Mouse (Mus musculus) thymus, adult 2 months (tissue): ENCODE results near the gene Cd160. TPM values are rescaled to one million over a fixed set of nuclear protein-coding genes. Genes with fewer than 3 reads are reported as not detected.

Experiments used
- DNase-seq: peaks from one replicate; pipeline ENCODE4 v3.0.0; 2021
- H3K27ac ChIP-seq: fragments of 200-500 bp; 2 replicates; pipeline ENCODE4 v1.5.1; 2012; ENCODE audit warnings: low read length, control low read depth; ENCODE audit not compliant: control insufficient read depth, insufficient read depth
- H3K27me3 ChIP-seq: fragments of 200-500 bp; 2 replicates; pipeline ENCODE4 v1.6.1; 2012; ENCODE audit warnings: mild to moderate bottlenecking, low read length, moderate library complexity, mixed read lengths; ENCODE audit not compliant: control insufficient read depth, insufficient read depth
- H3K36me3 ChIP-seq: fragments of 200-500 bp; 2 replicates; pipeline ENCODE4 v1.6.1; 2012; ENCODE audit warnings: mild to moderate bottlenecking, low read length, moderate library complexity; ENCODE audit not compliant: control insufficient read depth, insufficient read depth
- H3K4me1 ChIP-seq: fragments of 200-500 bp; replicated peaks from 2 replicates; pipeline ENCODE4 v1.6.1; 2012; ENCODE audit warnings: low read length; ENCODE audit not compliant: control insufficient read depth, insufficient read depth
- H3K4me3 ChIP-seq: fragments of 200-500 bp; 2 replicates; pipeline ENCODE4 v1.5.1; 2012; ENCODE audit warnings: mild to moderate bottlenecking, low read length, control low read depth, moderate library complexity; ENCODE audit not compliant: control insufficient read depth, insufficient read depth
- CTCF ChIP-seq: fragments of 200-500 bp; IDR thresholded peaks from 2 replicates; pipeline ENCODE4 v1.5.1; 2012; ENCODE audit warnings: mild to moderate bottlenecking, control low read depth, low read length, moderate library complexity, borderline replicate concordance; ENCODE audit not compliant: control insufficient read depth, poor library complexity, insufficient read depth; ENCODE audit errors: extremely low read depth
- POLR2A ChIP-seq: fragments of 200-500 bp; IDR thresholded peaks from 2 replicates; pipeline ENCODE4 v1.6.1; 2012; ENCODE audit warnings: mild to moderate bottlenecking, low read length, control low read depth, moderate library complexity; ENCODE audit not compliant: control insufficient read depth, poor library complexity, insufficient read depth; ENCODE audit errors: extremely low read depth
- WGBS: fragments of 180-500 bp; shearing (Covaris S2); methylation state at CpG from one replicate; pipeline ENCODE4 v1.1.7; 2018; 5-methylcytosine and 5-hydroxymethylcytosine counted together
- polyA plus RNA-seq: library from polyadenylated mRNA; depleted of rRNA; stranded (reverse); fragments of >200 nt; gene quantifications from 2 replicates; pipeline ENCODE4 v1.2.3, GENCODE M21; 2012

The Cd160 gene
- polyA plus RNA-seq, 1 experiment = 2.7 TPM

DNA sequence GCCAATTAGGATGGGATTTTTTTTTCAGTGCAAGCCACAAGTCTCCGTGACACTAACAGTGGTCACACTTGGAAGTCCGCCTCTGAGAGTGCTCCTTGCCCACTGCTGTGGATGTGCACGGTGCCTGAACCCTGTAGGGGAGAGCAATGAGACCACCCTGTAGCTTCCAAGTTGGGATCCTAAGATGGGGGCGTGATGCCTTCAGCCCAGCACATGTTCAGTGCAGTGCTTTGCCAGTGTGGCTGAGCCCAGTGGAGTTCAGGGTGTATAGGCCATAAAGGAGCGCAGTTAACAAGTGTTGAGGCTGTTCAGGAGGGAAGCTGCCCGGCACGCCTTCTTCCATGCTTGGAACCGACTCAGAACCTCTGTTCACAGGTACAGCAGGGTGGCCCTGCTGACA lies 39.4 kb upstream of the Cd160 start:
- DNase-seq = no peak
- Histone ChIP-seq H3K4me3 (no peak overlapping the region), H3K36me3 (peaks cover 28% of the 10 kb centered on the region), H3K4me1 (no peaks in the 10 kb centered on the region), H3K27ac (no peak overlapping the region), H3K27me3 (no peaks in the 10 kb centered on the region)
- 98% methylated on average over 8 of the region's 8 CpGs for WGBS
- TF ChIP-seq CTCF = no peak
- no peak for TF ChIP-seq POLR2A

DNA sequence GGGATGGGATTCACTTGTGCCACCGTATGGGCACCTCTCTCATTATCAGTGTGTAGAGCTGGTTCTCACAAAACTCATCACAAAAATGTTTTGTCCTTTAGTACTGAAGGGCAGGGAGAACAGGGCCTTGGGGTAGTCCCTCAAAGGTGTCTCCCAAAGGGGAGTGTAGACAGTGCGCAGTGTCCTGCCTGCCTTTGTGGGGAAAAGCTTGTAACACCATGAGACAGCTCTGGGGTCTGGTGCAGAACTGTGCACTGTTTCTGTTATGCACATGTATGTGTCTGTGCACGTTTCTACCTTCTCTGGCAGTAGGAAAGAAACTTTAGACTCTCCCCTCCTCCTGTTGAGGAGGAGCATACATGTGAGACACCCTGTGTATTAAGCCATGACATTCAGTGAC lies 38.7 kb upstream of the Cd160 start:
- 92% methylated on average over 3 of the region's 3 CpGs for WGBS
- Histone ChIP-seq H3K4me1 (no peaks in the 10 kb centered on the region), H3K4me3 (no peak overlapping the region), H3K27me3 (no peaks in the 10 kb centered on the region), H3K36me3 (peaks cover 21% of the 10 kb centered on the region), H3K27ac (no peak overlapping the region)
- no peak for DNase-seq
- TF ChIP-seq POLR2A (no peak), CTCF (no peak)

DNA sequence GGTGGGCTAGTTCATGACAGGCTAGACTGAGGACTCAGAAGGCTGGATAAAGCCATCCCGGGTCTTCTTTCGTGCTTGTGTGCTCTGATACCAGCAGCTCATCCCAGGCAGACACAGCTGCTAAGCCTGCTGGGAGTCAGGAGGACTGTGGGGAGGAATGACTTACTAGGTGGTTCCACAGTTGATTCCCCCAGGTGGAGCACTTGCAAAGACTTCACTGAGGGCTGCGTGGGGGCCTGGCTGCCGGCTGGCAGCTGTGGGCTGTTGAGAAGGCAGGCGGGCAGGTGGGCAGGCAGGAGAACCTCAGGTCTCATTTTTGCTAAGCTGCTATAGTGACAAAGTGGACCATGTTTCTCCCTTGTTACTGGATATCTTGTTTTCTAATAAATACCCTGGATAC lies 31.3 kb upstream of the Cd160 start:
- H3K4me3 ChIP-seq = no peak overlapping the region
- no peak overlapping the region for H3K27ac ChIP-seq
- H3K36me3 ChIP-seq = no peaks in the 10 kb centered on the region
- no peaks in the 10 kb centered on the region for H3K4me1 ChIP-seq
- H3K27me3 ChIP-seq = no peaks in the 10 kb centered on the region
- no peak for DNase-seq
- 88% methylated on average over 5 of the region's 5 CpGs for WGBS
- TF ChIP-seq CTCF (no peak), POLR2A (no peak)

DNA sequence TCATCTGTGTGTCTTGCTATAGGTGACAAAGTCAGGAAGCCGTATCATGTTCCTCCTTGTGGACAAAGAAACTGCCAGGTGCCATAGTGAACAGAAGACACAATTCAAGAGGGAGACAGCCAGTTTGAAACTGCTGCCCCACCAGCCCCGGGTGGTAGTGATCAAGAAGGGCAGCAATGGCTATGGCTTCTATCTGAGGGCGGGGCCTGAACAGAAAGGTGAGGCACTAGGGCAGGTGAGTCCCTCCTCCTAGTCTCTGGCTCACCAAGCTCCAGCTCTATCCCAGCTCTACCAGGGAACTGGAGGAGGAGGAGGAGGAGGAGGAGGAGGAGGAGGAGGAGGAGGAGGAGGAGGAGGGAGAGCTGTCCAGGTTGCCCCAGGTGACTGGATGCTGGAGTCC lies 26.7 kb upstream of the Cd160 start:
- Histone ChIP-seq H3K4me3 (no peak overlapping the region), H3K27me3 (no peaks in the 10 kb centered on the region), H3K36me3 (no peaks in the 10 kb centered on the region), H3K27ac (no peak overlapping the region), H3K4me1 (no peaks in the 10 kb centered on the region)
- no peak for DNase-seq
- TF ChIP-seq CTCF = no peak
- 92% methylated on average over 3 of the region's 3 CpGs for WGBS

DNA sequence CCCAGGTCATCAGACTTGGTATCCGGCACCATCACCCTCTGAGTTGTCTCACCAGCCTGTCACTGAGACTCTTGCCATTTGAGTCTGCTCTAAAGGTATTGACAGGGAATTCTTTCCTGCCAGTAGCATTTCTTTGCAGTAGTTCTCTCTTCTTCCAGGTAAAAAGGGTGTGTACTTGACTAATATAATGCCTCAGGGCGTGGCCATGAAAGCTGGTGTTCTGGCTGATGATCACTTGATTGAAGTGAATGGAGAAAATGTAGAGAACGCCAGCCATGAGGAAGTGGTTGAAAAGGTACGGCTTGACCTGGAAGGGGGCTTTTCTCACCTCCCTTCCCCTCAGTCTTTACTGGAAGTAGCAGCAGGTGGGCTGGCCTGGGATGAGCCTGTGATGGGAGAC lies 25.2 kb upstream of the Cd160 start:
- Histone ChIP-seq H3K4me1 (no peaks in the 10 kb centered on the region), H3K4me3 (no peak overlapping the region), H3K27me3 (no peaks in the 10 kb centered on the region), H3K36me3 (no peaks in the 10 kb centered on the region), H3K27ac (no peak overlapping the region)
- DNase-seq = no peak
- 74% methylated on average over 4 of the region's 4 CpGs for WGBS
- no peak for TF ChIP-seq POLR2A
- no peak for TF ChIP-seq CTCF

DNA sequence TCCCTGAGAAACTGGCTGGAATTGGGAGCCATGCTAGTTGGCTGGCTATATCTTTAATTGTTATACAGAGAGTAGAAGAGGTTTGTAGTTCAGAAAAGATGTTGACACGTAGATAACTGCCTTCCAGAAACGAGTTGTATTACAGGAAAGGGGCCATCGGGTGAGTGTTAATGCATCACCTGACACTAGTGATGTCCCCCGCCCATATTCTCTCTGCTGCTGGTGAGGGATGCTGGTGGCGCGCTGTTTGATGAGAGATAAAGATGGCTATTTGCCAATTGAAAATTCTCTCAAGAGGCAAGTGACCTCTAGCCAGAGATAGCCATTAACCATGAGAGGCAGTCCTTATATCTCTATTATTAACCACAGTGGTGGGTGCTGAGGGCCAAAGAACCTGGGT lies 23.4 kb upstream of the Cd160 start:
- TF ChIP-seq POLR2A (no peak), CTCF (no peak)
- Histone ChIP-seq H3K27me3 (no peaks in the 10 kb centered on the region), H3K4me3 (no peak overlapping the region), H3K4me1 (peaks cover 11% of the 10 kb centered on the region), H3K36me3 (no peaks in the 10 kb centered on the region), H3K27ac (no peak overlapping the region)
- WGBS = 86% methylated on average over 6 of the region's 6 CpGs
- no peak for DNase-seq

DNA sequence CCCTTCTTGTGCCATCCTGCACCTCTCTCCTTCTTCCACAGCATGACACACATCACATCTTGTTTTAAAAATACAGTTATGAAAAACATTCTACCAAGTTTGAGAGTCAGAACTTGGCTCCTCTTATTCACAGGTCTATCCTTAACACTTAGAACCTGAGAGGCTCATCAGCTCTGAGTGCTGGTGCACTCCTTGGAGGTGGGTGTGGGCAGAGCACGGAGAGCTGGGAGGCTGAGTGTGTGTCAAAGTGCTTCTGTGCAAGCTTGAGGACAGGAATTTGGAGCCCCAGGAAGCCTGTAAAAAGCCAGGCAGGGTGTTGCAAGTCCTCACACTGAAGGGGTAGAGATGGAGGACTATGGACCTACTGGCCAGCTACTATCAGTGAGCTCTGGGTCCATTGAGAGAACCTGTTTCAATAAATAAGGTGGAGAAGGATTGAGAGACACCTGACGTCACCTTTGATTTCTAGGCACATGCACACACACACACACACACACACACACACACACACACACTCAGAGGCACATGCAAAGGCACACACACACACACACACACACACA lies 20.1 kb upstream of the Cd160 start:
- DNase-seq = no peak
- H3K4me1 ChIP-seq = peaks cover 20% of the 10 kb centered on the region
- no peak for TF ChIP-seq POLR2A
- TF ChIP-seq CTCF = no peak
- 93% methylated on average over 2 of the region's 2 CpGs for whole genome bisulfite sequencing
- H3K4me3 ChIP-seq = no peak overlapping the region
- H3K27me3 ChIP-seq = no peaks in the 10 kb centered on the region
- H3K36me3 ChIP-seq = no peaks in the 10 kb centered on the region
- no peak overlapping the region for H3K27ac ChIP-seq
